Mouse (Mus musculus) C2C12 (cell line): ENCODE data around the gene Fndc3a. TPM values are rescaled to one million over a fixed set of nuclear protein-coding genes. Genes with fewer than 3 reads are reported as not detected.

ENCODE experiments used
- H3K27me3 ChIP-seq: one replicate; pipeline ENCODE4 v1.6.1; 2011; ENCODE audit not compliant: control insufficient read depth, insufficient read depth, insufficient read length
- H3K36me3 ChIP-seq: one replicate; pipeline ENCODE4 v1.6.1; 2011; ENCODE audit not compliant: control insufficient read depth, insufficient read depth
- H3K4me3 ChIP-seq: one replicate; pipeline ENCODE4 v1.5.1; 2011; ENCODE audit warnings: mild to moderate bottlenecking, control low read depth; ENCODE audit not compliant: poor library complexity, insufficient read depth, severe bottlenecking
- H3K79me2 ChIP-seq: one replicate; pipeline ENCODE4 v1.6.1; 2011; ENCODE audit not compliant: control insufficient read depth, insufficient read depth
- H3K79me3 ChIP-seq: one replicate; pipeline ENCODE4 v1.6.1; 2011; ENCODE audit warnings: low read depth, control low read depth
- H3ac ChIP-seq: one replicate; pipeline ENCODE3; 2011; ENCODE audit warnings: low read depth; ENCODE audit not compliant: control insufficient read depth, insufficient read length
- CEBPB ChIP-seq: IDR thresholded peaks from one replicate; pipeline ENCODE4 v1.6.1; 2011; ENCODE audit warnings: low read depth, mild to moderate bottlenecking, control low read depth, moderate library complexity
- CTCF ChIP-seq: IDR thresholded peaks from one replicate; pipeline ENCODE4 v1.5.1; 2011; ENCODE audit not compliant: control insufficient read depth, insufficient read depth, insufficient read length
- FOSL1 ChIP-seq: IDR thresholded peaks from one replicate; pipeline ENCODE4 v1.8.0; 2011; ENCODE audit warnings: mild to moderate bottlenecking, low read length; ENCODE audit not compliant: poor library complexity, insufficient read depth, severe bottlenecking
- MAX ChIP-seq: IDR thresholded peaks from one replicate; pipeline ENCODE4 v1.6.1; 2011; ENCODE audit warnings: mild to moderate bottlenecking, control low read depth
- MYOD1 ChIP-seq: IDR thresholded peaks from one replicate; pipeline ENCODE4 v1.6.1; 2011; ENCODE audit warnings: low read depth; ENCODE audit not compliant: control insufficient read depth, insufficient read length
- MYOG ChIP-seq: IDR thresholded peaks from one replicate; pipeline ENCODE4 v1.6.1; 2011; ENCODE audit not compliant: control insufficient read depth, insufficient read length; ENCODE audit errors: extremely low read depth
- USF1 ChIP-seq: IDR thresholded peaks from one replicate; pipeline ENCODE4 v1.6.1; 2011; ENCODE audit warnings: low read depth, mild to moderate bottlenecking, control low read depth, moderate library complexity
- polyA plus RNA-seq: library from polyadenylated mRNA; unstranded; fragments of >200 nt; fragmentation: generic; extraction: Trizol; gene quantifications from one replicate; pipeline ENCODE4 v1.2.1, GENCODE M21; 2012; ENCODE audit warnings: missing spikeins

Gene Fndc3a
- polyA plus RNA-seq, 1 experiment = 9.0 TPM

DNA sequence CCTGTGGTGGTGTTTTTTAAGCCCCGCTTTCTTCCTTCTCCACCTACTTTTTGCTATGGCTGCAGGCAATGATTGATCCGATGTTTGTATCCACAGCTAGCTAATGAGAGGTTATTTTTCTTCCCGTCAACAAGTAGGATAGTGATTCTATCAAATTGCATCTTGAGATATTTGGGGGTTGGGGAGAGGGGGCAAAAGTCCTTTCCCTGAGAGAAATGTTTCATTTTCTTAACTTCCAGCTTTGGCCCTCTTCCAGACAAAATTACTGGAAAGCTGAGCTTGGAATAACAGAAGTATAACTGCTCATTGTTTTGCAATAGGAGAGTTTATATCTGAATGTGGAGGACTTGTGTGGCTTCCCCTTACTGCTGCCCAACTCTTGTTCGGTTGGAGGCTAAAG, 1.3 kb upstream of the Fndc3a start:
- no peaks in the 10 kb centered on the region for H3K36me3 ChIP-seq
- H3K79me3 ChIP-seq = peaks cover 29% of the 10 kb centered on the region
- H3ac ChIP-seq = no peak overlapping the region
- no peaks in the 10 kb centered on the region for H3K27me3 ChIP-seq
- H3K79me2 ChIP-seq = peaks cover 43% of the 10 kb centered on the region
- H3K4me3 ChIP-seq = no peak overlapping the region
- TF ChIP-seq MAX (no peak), FOSL1 (no peak), CEBPB (no peak), MYOD1 (no peak), USF1 (no peak), MYOG (no peak), CTCF (no peak)

DNA sequence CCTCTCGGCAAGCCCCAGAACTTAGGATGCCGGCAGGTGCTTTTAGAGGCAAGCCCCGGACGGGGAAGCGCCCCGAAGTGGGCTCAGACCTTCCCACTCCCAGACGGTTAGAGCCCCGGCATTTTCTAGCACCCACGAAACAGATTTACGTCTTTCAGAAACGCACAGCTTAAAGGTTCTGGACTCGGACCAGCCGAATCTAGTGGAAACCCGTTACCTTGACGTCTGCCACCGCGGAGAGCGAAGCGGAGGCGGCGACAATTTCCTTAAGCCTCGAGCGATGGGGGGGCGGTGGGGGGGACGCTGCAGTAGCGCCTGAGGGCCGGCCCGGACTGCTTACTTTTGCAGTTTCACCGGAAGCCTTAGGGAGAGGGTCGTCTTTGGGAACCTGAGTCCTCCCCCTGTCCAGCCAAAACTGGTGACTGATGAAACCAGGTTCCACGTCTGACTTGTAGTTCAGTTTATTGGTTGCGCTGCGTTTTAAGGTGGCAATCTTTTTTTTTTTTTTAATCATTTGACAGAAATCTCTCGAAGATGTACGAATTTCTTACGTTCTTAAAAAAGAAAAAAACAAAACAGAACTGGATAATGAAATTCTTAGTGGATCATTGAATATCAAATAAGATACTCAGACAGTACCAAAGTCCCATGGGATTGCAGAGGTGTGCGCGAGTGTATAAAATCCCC, 681 bp upstream of the Fndc3a start:
- TF ChIP-seq MYOD1 (no peak), CTCF (no peak), MYOG (no peak), USF1 (no peak), CEBPB (no peak), FOSL1 (no peak), MAX (no peak)
- Histone ChIP-seq H3K27me3 (no peaks in the 10 kb centered on the region), H3K36me3 (no peaks in the 10 kb centered on the region), H3K4me3 (peak overlapping the region; percentile 80), H3ac (peak overlapping the region; percentile 81), H3K79me3 (peaks cover 34% of the 10 kb centered on the region), H3K79me2 (peaks cover 49% of the 10 kb centered on the region)

DNA sequence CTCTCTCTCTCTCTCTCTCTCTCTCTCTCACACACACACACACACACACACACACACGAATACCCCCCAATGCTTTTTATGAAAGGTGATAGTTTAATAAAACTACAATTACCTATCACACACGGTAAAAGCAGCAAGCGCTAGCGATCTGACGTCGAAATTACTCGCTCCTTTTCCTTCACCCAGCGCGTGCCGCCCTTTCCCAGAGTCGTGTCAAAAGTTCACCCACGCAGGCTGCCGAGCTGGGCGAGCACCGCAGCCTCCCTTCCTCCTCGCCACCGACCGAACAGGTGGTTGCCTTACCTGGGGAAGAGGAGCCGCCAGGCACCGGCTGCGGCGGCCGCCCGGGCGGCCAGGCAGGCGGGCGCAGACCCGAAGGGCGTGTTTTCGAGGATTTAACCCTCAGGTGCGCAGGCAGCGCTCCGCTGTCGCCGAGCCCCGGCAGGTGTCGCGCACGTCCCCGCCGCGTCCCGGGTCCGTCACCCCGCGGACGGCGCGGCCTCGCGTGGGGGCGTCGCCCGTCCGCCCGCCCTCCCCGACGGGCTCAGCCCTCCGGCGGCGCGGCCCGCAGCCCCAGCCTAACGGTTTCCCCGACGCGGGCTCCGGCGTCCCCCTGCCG, 603 bp downstream of the Fndc3a start:
- TF ChIP-seq MAX (peak; percentile 25), CTCF (no peak)
- peak overlapping the region; percentile 81 for H3ac ChIP-seq
- no peaks in the 10 kb centered on the region for H3K36me3 ChIP-seq
- no peaks in the 10 kb centered on the region for H3K27me3 ChIP-seq
- peak overlapping the region; percentile 80 for H3K4me3 ChIP-seq
- H3K79me3 ChIP-seq = peaks cover 47% of the 10 kb centered on the region
- H3K79me2 ChIP-seq = peaks cover 62% of the 10 kb centered on the region

DNA sequence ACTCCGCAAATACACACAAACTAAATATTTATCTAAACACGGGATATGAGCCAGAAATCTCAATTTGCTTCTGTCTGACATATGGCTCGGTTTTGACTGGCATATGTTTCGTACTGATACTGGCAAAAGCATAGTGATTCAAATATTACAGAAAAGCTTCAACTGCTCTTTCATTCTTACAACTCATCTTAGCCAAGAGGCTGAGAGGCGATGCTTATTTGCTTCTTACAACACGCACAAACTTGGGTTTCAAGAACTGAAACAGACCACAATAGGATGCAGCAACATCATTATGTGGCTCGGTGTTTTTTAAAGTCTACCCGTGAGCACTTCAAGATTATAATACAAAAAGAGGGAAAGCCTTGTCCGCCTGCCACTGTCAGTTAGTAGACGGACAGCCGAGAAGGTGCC, 1.2 kb downstream of the Fndc3a start:
- Histone ChIP-seq H3K79me2 (peaks cover 68% of the 10 kb centered on the region), H3K27me3 (no peaks in the 10 kb centered on the region), H3K36me3 (no peaks in the 10 kb centered on the region), H3ac (peak overlapping the region; percentile 51), H3K4me3 (peak overlapping the region; percentile 80), H3K79me3 (peaks cover 52% of the 10 kb centered on the region)
- TF ChIP-seq FOSL1 (no peak), CTCF (no peak), USF1 (no peak), MYOG (no peak), MAX (no peak), MYOD1 (no peak), CEBPB (no peak)

DNA sequence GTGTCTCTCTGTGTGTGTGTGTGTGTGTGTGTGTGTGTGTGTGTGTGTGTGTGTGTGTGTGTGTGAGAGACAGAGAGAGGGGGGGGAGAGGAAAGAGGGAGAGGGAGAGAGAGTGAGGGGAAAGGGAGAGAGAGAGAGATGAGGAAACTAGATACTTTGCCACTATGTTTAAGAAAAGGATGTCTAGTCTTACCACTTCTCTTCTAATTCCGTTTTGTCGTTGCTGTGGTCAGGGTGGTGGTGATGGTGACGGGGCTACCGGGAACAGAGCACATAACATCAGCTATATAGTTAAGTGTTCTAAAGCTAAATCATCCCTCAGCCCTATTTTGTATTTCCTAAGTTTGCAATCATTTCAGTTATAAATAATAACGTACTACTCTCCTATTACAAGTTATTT, 9.7 kb downstream of the Fndc3a start:
- H3K79me3 ChIP-seq = peaks cover 48% of the 10 kb centered on the region
- H3K36me3 ChIP-seq = peaks cover 17% of the 10 kb centered on the region
- H3K79me2 ChIP-seq = peaks cover 84% of the 10 kb centered on the region
- H3ac ChIP-seq = no peak overlapping the region
- H3K4me3 ChIP-seq = no peak overlapping the region
- TF ChIP-seq FOSL1 (no peak), MYOG (no peak), USF1 (no peak), MYOD1 (no peak), MAX (no peak), CEBPB (no peak), CTCF (no peak)
- H3K27me3 ChIP-seq = no peaks in the 10 kb centered on the region

DNA sequence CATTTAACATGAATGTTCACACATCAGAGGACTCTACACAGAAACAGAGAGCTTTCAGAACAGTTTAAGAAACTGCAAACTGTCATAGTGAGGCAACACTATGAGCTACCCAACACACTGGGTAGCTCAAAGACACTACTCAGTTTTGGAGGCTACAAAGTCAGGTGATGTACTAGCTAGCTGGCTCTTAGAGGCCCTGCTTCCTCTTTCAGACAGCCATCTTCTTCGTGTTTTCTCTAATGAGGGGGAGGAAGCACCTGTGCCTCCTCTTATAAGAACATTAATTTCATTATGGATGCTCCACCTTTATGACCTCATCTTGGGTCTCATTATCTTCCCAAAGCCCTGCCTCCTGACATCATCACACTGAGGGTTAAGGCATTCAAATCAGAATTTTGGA, 18.4 kb downstream of the Fndc3a start:
- H3K36me3 ChIP-seq = peaks cover 6% of the 10 kb centered on the region
- no peak overlapping the region for H3K4me3 ChIP-seq
- H3K27me3 ChIP-seq = no peaks in the 10 kb centered on the region
- H3K79me2 ChIP-seq = peaks cover 87% of the 10 kb centered on the region
- H3ac ChIP-seq = no peak overlapping the region
- peaks cover 49% of the 10 kb centered on the region for H3K79me3 ChIP-seq
- TF ChIP-seq CTCF = no peak
- no peak for TF ChIP-seq CEBPB
- no peak for TF ChIP-seq MYOD1
- no peak for TF ChIP-seq MYOG
- no peak for TF ChIP-seq FOSL1
- TF ChIP-seq USF1 = no peak
- TF ChIP-seq MAX = no peak
